Comparison of ENCODE assay signal across 15 mouse cellular contexts in the genomic region with DNA sequence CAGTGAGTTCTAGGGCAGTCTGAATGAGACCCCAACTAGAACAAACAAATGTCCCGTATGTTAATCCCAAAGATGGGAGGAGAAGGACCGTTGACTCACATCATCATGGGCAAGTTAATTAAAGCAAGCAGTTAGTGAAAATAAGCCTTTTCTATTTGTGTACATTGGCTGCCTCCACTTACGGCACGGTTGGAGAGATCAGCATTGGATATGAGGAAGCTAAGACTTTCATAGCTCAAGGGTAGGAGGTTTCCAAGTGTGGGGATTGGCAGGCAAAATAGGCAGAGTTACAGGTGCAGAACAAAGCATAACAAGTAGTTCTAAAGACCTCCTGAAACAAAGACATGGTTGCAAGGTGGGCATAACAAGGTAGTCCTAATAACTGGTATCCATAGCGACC.
"Had no signal": no experiment of that assay in that cellular context is flagged by ENCODE, and none has a peak within 500 bp of the region (broad histone marks: within the 10 kb centered on the region; RNA-seq: fewer than 3 reads in every experiment).

No protein-coding gene starts in this region.

- H3K36me3 ChIP-seq: neural tube, embryonic 12.5 days had no signal

- H3K9ac ChIP-seq: liver, postnatal 0 days; lung, embryonic 15.5 days; midbrain, embryonic 13.5 days; midbrain, embryonic 15.5 days; neural tube, embryonic 12.5 days had no signal

- H3K9me3 ChIP-seq: lung, embryonic 15.5 days; megakaryocyte, embryonic 14.5 days; midbrain, embryonic 13.5 days; midbrain, embryonic 15.5 days; neural tube, embryonic 12.5 days had no signal

- ATAC-seq: liver, postnatal 0 days; lung, postnatal 0 days; midbrain, embryonic 13.5 days; midbrain, embryonic 15.5 days had no signal

- H3K27ac ChIP-seq: lung, embryonic 15.5 days; macrophage; midbrain, embryonic 13.5 days; midbrain, embryonic 15.5 days; neural tube, embryonic 12.5 days had no signal

- H3K4me3 ChIP-seq: lung, embryonic 15.5 days; megakaryocyte, embryonic 14.5 days; midbrain, embryonic 13.5 days; midbrain, embryonic 15.5 days; neural tube, embryonic 12.5 days had no signal

- DNase-seq: liver, postnatal 0 days; lung, adult 2 months; lung, postnatal 14 days; lung, postnatal 36 days; right cerebral cortex, postnatal 14 days; thymus, adult 18-20 months; thymus, postnatal 14 days; thymus, postnatal 36 days had no signal

- H3K27me3 ChIP-seq: lung, embryonic 15.5 days; megakaryocyte, embryonic 14.5 days; midbrain, embryonic 13.5 days; midbrain, embryonic 15.5 days; neural tube, embryonic 12.5 days had no signal
